In genomic region chr11:16932159-16932558, GRCm38 (mm10) we compare ENCODE assay signal across 13 mouse cellular contexts.
"Had no signal": no experiment of that assay in that cellular context is flagged by ENCODE, and none has a peak within 500 bp of the region (broad histone marks: within the 10 kb centered on the region; RNA-seq: fewer than 3 reads in every experiment).

No protein-coding gene starts in this region.

- H3K9me3 ChIP-seq: limb, embryonic 13.5 days had no signal

- H3K36me3 ChIP-seq: limb, embryonic 13.5 days had no signal

- ATAC-seq: intestine, postnatal 0 days; midbrain, embryonic 16.5 days had no signal

- DNase-seq: kidney, postnatal 10 days; kidney, postnatal 4 days; left cerebral cortex, postnatal 4 days; lung, embryonic 14.5 days; lung, postnatal 14 days; right cerebral cortex, postnatal 14 days; thymus, postnatal 4 days had no signal

- H3K4me3 ChIP-seq: layer of hippocampus, adult 2 months; limb, embryonic 13.5 days had no signal

- H3K27me3 ChIP-seq: limb, embryonic 13.5 days had no signal

- H3K9ac ChIP-seq: limb, embryonic 13.5 days; lung, embryonic 14.5 days had no signal

- H3K4me2 ChIP-seq: limb, embryonic 13.5 days; liver, embryonic 11.5 days; lung, embryonic 14.5 days; midbrain, embryonic 11.5 days had no signal

- H3K27ac ChIP-seq: layer of hippocampus, adult 2 months; limb, embryonic 13.5 days had no signal
